Mouse (Mus musculus): ENCODE data around the gene Pex11a. TPM values are rescaled to one million over a fixed set of nuclear protein-coding genes. Genes with fewer than 3 reads are reported as not detected.

Gene Pex11a
- polyA plus RNA-seq, 1 experiment from 2014 or later: 23.9 TPM

- under 1% methylated on average over 48 of the region's 48 CpGs for WGBS
- peak overlapping the region; percentile 79 for H3K4me2 ChIP-seq (replicated peaks; ENCODE audit: low read depth, low read length)
- DNase-seq (ENCODE audit: low spot score) (peak; percentile 68), ATAC-seq (peak; percentile 87)
- no peaks in the 10 kb centered on the region for H3K36me3 ChIP-seq (ENCODE audit: insufficient read depth, low read length)
- TF ChIP-seq EP300 (IDR thresholded peaks at IDR 0.05): no peak
- TF ChIP-seq CTCF (IDR thresholded peaks at IDR 0.05): no peak
- H3K9ac ChIP-seq (replicated peaks; ENCODE audit: low read depth): peak overlapping the region; percentile 59
- H3K9me3 ChIP-seq (ENCODE audit: low read length): no peaks in the 10 kb centered on the region
- H3K27ac ChIP-seq (ENCODE audit: low read length): peak overlapping the region; percentile 75
- peak overlapping the region; percentile 51 for H3K4me3 ChIP-seq (ENCODE audit: low read depth, low read length)
- no peaks in the 10 kb centered on the region; the same call in none of the 2 replicates for H3K27me3 ChIP-seq (replicated peaks; ENCODE audit: insufficient read depth, low read length)
- no peaks in the 10 kb centered on the region for H3K4me1 ChIP-seq (ENCODE audit: insufficient read depth, low read depth, low read length)
These were observed 21.4 kb downstream of the Pex11a start for GRCm38 (mm10) chr7:79721386-79721977.

DNA sequence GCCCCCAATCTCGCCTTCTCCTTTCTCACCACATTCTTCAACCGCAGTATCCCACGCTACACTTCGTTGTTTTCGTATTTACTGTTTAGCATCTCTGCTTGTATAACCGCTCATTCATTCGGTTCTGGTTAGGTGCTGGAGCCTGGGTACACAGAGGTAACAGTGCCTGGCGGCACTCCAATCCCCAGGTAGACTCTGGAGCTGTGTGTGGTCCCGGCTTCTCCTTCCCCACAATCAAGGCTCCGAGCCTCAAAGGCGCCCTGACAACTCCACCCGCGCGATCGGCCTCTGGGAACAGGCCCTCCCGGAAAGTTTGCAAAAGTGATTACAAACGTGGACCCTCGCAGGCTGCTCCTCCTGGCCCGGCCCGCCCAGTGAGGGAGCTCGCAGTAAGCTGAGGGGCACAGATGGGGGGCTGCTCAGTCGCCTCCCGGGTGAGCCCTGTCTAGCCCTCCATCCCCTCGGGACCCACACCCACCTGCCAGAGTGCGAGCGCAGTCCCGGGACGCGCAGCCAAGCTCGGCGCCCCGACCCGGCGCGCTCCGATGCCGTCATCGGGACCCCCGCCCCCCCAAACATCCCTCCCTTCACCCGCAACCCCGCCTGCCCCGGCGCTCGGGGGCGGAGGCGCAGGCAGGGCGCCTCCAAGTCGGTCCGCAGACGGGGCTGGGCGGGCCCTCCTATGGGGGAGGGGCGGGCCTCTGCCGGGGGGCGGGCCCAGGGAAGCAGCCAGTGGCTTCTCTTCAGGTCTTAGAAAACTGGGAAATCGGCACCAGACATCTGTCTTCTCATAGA is 27.5 kb downstream of the Pex11a start, which contains the start of gene Kif7:
TSS of gene Kif7 (minus strand) at position 534 of the 795 bp plus-strand sequence.
- Histone ChIP-seq H3K27me3 (replicated peaks; ENCODE audit: insufficient read depth, low read length) (no peaks in the 10 kb centered on the region), H3K9ac (replicated peaks; ENCODE audit: low read depth) (peak within 1 kb of the TSS; percentile 51), H3K4me2 (replicated peaks; ENCODE audit: low read depth, low read length) (peak within 1 kb of the TSS; percentile 95), H3K4me3 (ENCODE audit: low read depth, low read length) (peak within 1 kb of the TSS; percentile 70), H3K27ac (ENCODE audit: low read length) (no peak within 1 kb of the TSS), H3K9me3 (ENCODE audit: low read length) (no peaks in the 10 kb centered on the region), H3K36me3 (ENCODE audit: insufficient read depth, low read length) (no peaks in the 10 kb centered on the region), H3K4me1 (ENCODE audit: insufficient read depth, low read depth, low read length) (0 out of 2 replicates have a peak, but pooled peaks cover 7% of the 10 kb centered on the region)
- ATAC-seq (peak; percentile 98), DNase-seq (ENCODE audit: low spot score) (peak; percentile 88)
- under 1% methylated on average over 36 of the region's 55 CpGs for WGBS
- no peak for TF ChIP-seq CTCF (IDR thresholded peaks at IDR 0.05)

DNA sequence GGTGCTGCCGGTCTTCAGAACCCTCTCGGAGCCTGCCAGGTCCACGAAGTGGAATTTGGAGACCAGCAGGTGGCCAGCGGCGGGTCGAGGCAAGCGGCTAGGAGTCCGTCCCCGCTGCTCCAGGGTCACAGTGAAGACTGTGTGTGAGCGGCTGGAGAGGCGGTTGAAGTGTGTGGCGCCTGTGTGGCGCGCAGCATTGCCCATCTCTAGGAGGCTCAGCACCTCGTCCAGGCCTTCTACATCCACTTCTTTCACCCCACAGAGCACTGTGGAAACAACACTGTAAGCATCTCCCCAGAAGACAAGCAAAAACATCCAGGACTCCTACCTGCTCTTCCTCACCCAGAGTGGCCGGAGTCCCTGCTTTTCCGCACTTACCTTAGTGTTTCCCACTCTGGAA is 32.1 kb downstream of the Pex11a start:
- DNase-seq (ENCODE audit: low spot score): no peak
- no peak for ATAC-seq
- WGBS: 53% methylated on average over 17 of the region's 17 CpGs
- no peak overlapping the region for H3K4me3 ChIP-seq (ENCODE audit: low read depth, low read length)
- 0 out of 2 replicates have a peak, but pooled peaks cover 7% of the 10 kb centered on the region for H3K4me1 ChIP-seq (ENCODE audit: insufficient read depth, low read depth, low read length)
- H3K9ac ChIP-seq (replicated peaks; ENCODE audit: low read depth): no peak overlapping the region
- no peaks in the 10 kb centered on the region for H3K36me3 ChIP-seq (ENCODE audit: insufficient read depth, low read length)
- TF ChIP-seq CTCF (IDR thresholded peaks at IDR 0.05) (no peak), EP300 (IDR thresholded peaks at IDR 0.05) (no peak)
- H3K4me2 ChIP-seq (replicated peaks; ENCODE audit: low read depth, low read length): no peak overlapping the region; the same call in 1 of the 2 replicates
- no peak overlapping the region for H3K27ac ChIP-seq (ENCODE audit: low read length)
- H3K9me3 ChIP-seq (ENCODE audit: low read length): no peaks in the 10 kb centered on the region
- 0 out of 2 replicates have a peak, but pooled peaks cover 3% of the 10 kb centered on the region for H3K27me3 ChIP-seq (replicated peaks; ENCODE audit: insufficient read depth, low read length)

DNA sequence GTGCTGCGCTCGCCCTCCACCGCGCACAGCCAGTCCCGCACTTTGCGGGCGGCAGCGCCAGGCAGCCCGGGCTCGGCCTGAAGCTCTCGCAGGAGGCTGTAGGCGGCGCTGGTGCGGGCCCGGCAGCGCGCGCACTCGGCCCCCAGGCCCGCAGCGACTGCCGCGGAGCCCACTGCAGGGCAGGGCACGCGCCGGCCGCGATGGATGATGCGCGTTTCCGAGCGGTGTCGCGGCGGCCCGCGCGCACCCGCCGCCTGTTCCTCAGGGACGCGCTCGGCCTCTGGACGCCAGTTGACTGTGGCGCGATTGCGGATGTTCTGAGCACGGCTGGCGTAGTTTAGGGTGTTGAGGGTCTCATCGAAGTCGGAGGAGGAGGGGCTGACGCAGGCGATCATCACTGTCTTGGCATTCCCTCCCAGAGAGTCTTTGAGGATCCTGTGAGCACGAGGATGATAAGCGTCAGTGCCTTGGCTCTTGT is 32.8 kb downstream of the Pex11a start:
- Histone ChIP-seq H3K36me3 (ENCODE audit: insufficient read depth, low read length) (no peaks in the 10 kb centered on the region), H3K4me2 (replicated peaks; ENCODE audit: low read depth, low read length) (peak overlapping the region; percentile 68), H3K4me3 (ENCODE audit: low read depth, low read length) (peak overlapping the region; percentile 35), H3K9ac (replicated peaks; ENCODE audit: low read depth) (no peak overlapping the region), H3K27me3 (replicated peaks; ENCODE audit: insufficient read depth, low read length) (0 out of 2 replicates have a peak, but pooled peaks cover 3% of the 10 kb centered on the region), H3K27ac (ENCODE audit: low read length) (no peak overlapping the region), H3K9me3 (ENCODE audit: low read length) (no peaks in the 10 kb centered on the region), H3K4me1 (ENCODE audit: insufficient read depth, low read depth, low read length) (0 out of 2 replicates have a peak, but pooled peaks cover 5% of the 10 kb centered on the region)
- WGBS: 6% methylated on average over 51 of the region's 55 CpGs
- peak; percentile 63 for DNase-seq (ENCODE audit: low spot score)
- peak; percentile 60 for TF ChIP-seq CTCF (IDR thresholded peaks at IDR 0.05)
- TF ChIP-seq EP300 (IDR thresholded peaks at IDR 0.05): no peak
- peak; percentile 78 for ATAC-seq

DNA sequence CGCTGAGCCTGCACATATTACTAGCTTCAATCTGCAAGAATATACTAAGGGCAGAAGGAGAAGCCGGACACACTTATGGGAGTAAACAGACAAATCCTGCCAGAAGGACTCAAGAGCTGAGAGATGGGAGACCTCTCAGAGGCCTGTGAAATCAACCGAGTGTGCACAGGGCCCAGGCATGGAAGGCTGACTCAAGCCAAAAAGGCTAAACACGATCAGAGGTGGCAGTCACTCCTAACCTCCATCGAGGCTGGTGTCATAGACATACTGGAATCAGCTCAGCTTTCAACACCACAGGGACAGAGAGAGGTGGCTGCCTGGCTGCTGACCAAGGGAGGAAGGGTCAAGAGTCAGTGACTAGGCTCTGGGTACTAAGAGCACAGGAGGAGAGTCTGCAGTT is 37.7 kb downstream of the Pex11a start:
- ATAC-seq: no peak
- WGBS: 80% methylated on average over 5 of the region's 5 CpGs

DNA sequence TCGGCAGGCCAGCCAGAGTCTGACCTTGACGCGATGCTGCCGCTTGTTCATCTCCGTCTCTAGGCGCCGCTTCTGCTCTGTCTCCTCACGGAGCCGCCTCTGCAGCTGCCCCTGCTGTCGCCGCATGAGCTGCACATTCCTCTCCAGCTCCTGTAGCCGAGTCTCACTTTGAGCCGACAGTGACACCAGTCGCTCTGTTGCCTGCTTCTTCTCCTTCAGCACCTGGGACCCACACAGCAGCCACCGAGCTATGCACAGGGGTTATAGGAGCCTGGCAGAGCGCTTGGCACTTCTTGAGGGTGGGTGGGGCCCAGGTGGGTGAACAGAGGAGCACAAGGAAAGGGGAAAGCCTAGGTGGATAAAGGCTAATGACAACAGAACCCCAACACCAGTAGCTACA is 40.2 kb downstream of the Pex11a start:
- Histone ChIP-seq H3K27me3 (replicated peaks; ENCODE audit: insufficient read depth, low read length) (no peaks in the 10 kb centered on the region), H3K36me3 (ENCODE audit: insufficient read depth, low read length) (peaks cover 5% of the 10 kb centered on the region; the same call in 1 of the 2 replicates), H3K9ac (replicated peaks; ENCODE audit: low read depth) (no peak overlapping the region), H3K9me3 (ENCODE audit: low read length) (no peaks in the 10 kb centered on the region), H3K27ac (ENCODE audit: low read length) (no peak overlapping the region), H3K4me2 (replicated peaks; ENCODE audit: low read depth, low read length) (no peak overlapping the region), H3K4me1 (ENCODE audit: insufficient read depth, low read depth, low read length) (no peaks in the 10 kb centered on the region), H3K4me3 (ENCODE audit: low read depth, low read length) (no peak overlapping the region)
- WGBS: 80% methylated on average over 16 of the region's 16 CpGs
- no peak for ATAC-seq
- no peak for TF ChIP-seq CTCF (IDR thresholded peaks at IDR 0.05)
- no peak for TF ChIP-seq EP300 (IDR thresholded peaks at IDR 0.05)
- no peak for DNase-seq (ENCODE audit: low spot score)

More for the DNA sequence above, 37.7 kb downstream of the Pex11a start:
- H3K4me3 ChIP-seq (ENCODE audit: low read depth, low read length): no peak overlapping the region
- TF ChIP-seq EP300 (IDR thresholded peaks at IDR 0.05): no peak
- no peak for TF ChIP-seq CTCF (IDR thresholded peaks at IDR 0.05)
- DNase-seq (ENCODE audit: low spot score): no peak
- H3K4me1 ChIP-seq (ENCODE audit: insufficient read depth, low read depth, low read length): no peaks in the 10 kb centered on the region
- H3K9me3 ChIP-seq (ENCODE audit: low read length): no peaks in the 10 kb centered on the region
- H3K9ac ChIP-seq (replicated peaks; ENCODE audit: low read depth): no peak overlapping the region
- H3K27me3 ChIP-seq (replicated peaks; ENCODE audit: insufficient read depth, low read length): 0 out of 2 replicates have a peak, but pooled peaks cover 3% of the 10 kb centered on the region
- H3K27ac ChIP-seq (ENCODE audit: low read length): no peak overlapping the region
- H3K36me3 ChIP-seq (ENCODE audit: insufficient read depth, low read length): no peaks in the 10 kb centered on the region; the same call in 1 of the 2 replicates
- H3K4me2 ChIP-seq (replicated peaks; ENCODE audit: low read depth, low read length): no peak overlapping the region

Measured in lung, postnatal 0 days (tissue).